Mouse (Mus musculus): ENCODE results near the gene H2afb3.

GRCm38 (mm10) chrX:120287502-120287901, 25.4 kb downstream of the H2afb3 start:
- TF ChIP-seq CTCF (IDR thresholded peaks at IDR 0.05; ENCODE audit: control insufficient read depth, insufficient read depth, insufficient replicate concordance, low read depth, low read length) (no peak), POLR2A (IDR thresholded peaks at IDR 0.05; ENCODE audit: control insufficient read depth, low read depth, low read length) (no peak)
